Mouse (Mus musculus) heart, embryonic 12.5 days (tissue): Measurements from ENCODE around the gene 4930595M18Rik. TPM values are rescaled to one million over a fixed set of nuclear protein-coding genes. Genes with fewer than 3 reads are reported as not detected.

Experiments used
- ATAC-seq: fragments of 200-750 bp; cut with Nextera tagmentation; 2 replicates; pipeline ENCODE4 v1.8.0; 2017; ENCODE audit warnings: moderate TSS enrichment, moderate library complexity; ENCODE audit not compliant: insufficient number of reproducible peaks, low FRiP score
- H3K27ac ChIP-seq: fragments of 300-500 bp; sonication (generic); 2 replicates; pipeline ENCODE4 v1.5.1; 2016; ENCODE audit warnings: mild to moderate bottlenecking, moderate library complexity; ENCODE audit not compliant: poor library complexity, severe bottlenecking
- H3K27me3 ChIP-seq: fragments of 300-500 bp; sonication (generic); replicated peaks from 2 replicates; pipeline ENCODE4 v1.6.1; 2016; ENCODE audit warnings: mild to moderate bottlenecking, moderate library complexity
- H3K36me3 ChIP-seq: fragments of 300-500 bp; sonication (generic); 2 replicates; pipeline ENCODE4 v1.6.1; 2016; ENCODE audit warnings: mild to moderate bottlenecking, moderate library complexity
- H3K4me1 ChIP-seq: fragments of 300-500 bp; sonication (generic); replicated peaks from 2 replicates; pipeline ENCODE4 v1.6.1; 2016; ENCODE audit warnings: mild to moderate bottlenecking
- H3K4me2 ChIP-seq: fragments of 300-500 bp; sonication (generic); 2 replicates; pipeline ENCODE4 v1.6.1; 2016; ENCODE audit warnings: mild to moderate bottlenecking, moderate library complexity
- H3K4me3 ChIP-seq: fragments of 300-500 bp; sonication (generic); 2 replicates; pipeline ENCODE4 v1.5.1; 2016; ENCODE audit warnings: mild to moderate bottlenecking
- H3K9ac ChIP-seq: fragments of 300-500 bp; sonication (generic); 2 replicates; pipeline ENCODE4 v1.6.1; 2016; ENCODE audit warnings: mild to moderate bottlenecking, moderate library complexity
- H3K9me3 ChIP-seq: fragments of 300-500 bp; sonication (generic); replicated peaks from 2 replicates; pipeline ENCODE4 v1.6.1; 2016; ENCODE audit warnings: mild to moderate bottlenecking, moderate library complexity
- WGBS: fragments of 180-500 bp; shearing (Covaris S2); methylation state at CpG from one replicate; pipeline ENCODE4 v1.1.7; 2016; 5-methylcytosine and 5-hydroxymethylcytosine counted together
- polyA plus RNA-seq: library from polyadenylated mRNA; unstranded; fragments of >200 nt; fragmentation: Nextera tagmentation; extraction: Ambion mirVana; gene quantifications from 2 replicates; pipeline ENCODE4 v1.2.1, GENCODE M21; 2016

4930595M18Rik gene
- not detected in 2 replicates for polyA plus RNA-seq

DNA sequence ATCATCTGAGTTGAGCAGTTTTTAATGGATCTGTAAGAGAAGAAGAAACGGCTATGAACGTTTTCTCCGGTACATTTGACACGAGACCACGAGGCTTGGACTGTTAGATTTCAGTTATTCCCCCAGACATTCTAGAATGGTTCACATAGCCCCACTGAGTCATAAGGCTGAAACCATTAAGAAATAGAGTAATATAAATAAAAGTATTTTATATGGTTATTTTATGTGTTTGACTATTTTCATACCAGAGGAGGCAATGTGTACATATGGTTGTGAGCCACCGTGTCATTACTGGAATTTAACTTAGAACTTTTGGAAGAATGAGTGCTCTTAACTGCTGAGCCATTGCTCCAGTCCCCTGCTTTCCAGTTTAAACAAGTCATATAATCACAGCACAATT is at the start of gene 4930595M18Rik:
Gene 4930595M18Rik, minus strand, starts transcription at position 101 of the 400 bp plus-strand sequence.
- Histone ChIP-seq H3K36me3 (no peaks in the 10 kb centered on the region), H3K27me3 (no peaks in the 10 kb centered on the region), H3K4me3 (no peak within 1 kb of the TSS), H3K4me1 (no peaks in the 10 kb centered on the region), H3K4me2 (no peak within 1 kb of the TSS), H3K9ac (no peak within 1 kb of the TSS), H3K27ac (no peak within 1 kb of the TSS), H3K9me3 (no peaks in the 10 kb centered on the region)
- 81% methylated on average over 6 of the region's 6 CpGs for WGBS
- no peak for ATAC-seq

- no peak for ATAC-seq
- H3K4me3 ChIP-seq, result no peak overlapping the region
- no peaks in the 10 kb centered on the region for H3K27me3 ChIP-seq
- no peaks in the 10 kb centered on the region for H3K4me1 ChIP-seq
- no peak overlapping the region for H3K27ac ChIP-seq
- no peak overlapping the region for H3K9ac ChIP-seq
- H3K4me2 ChIP-seq, result no peak overlapping the region
- no peaks in the 10 kb centered on the region for H3K36me3 ChIP-seq
- no peaks in the 10 kb centered on the region for H3K9me3 ChIP-seq
Observed at GRCm38 (mm10) chrX:81472500-81472899, 14.6 kb upstream of the 4930595M18Rik start.
